Comparison of ENCODE assay signal across 8 mouse cellular contexts in genomic region chr1:24378125-24378821, GRCm38 (mm10).
DNase-seq lines count a peak whose midpoint lies in the region; ATAC-seq and TF ChIP-seq lines count a peak whose summit lies in the region.
"Had no signal": no experiment of that assay in that cellular context is flagged by ENCODE, and none has a peak within 500 bp of the region (broad histone marks: within the 10 kb centered on the region; RNA-seq: fewer than 3 reads in every experiment).

No protein-coding gene starts in this region.

- DNase-seq in testis, postnatal 14 days (ENCODE audit: low spot score), result no peak
- DNase-seq in cerebellum, adult 18-20 months, result peak; percentile 63 to 69
- peak; percentile 81 for DNase-seq in forebrain, postnatal 0 days
- peak; percentile 32 for DNase-seq in layer of hippocampus, adult 9-10 months (ENCODE audit: low spot score)
- peak; percentile 30 for DNase-seq in stomach, postnatal 0 days (ENCODE audit: low spot score)

- no peak for TF ChIP-seq POLR2A in testis, adult 2 months (IDR thresholded peaks at IDR 0.05; ENCODE audit: control insufficient read depth, low read depth, low read length)

- WGBS in forebrain, postnatal 0 days, result 34% methylated on average over 8 of the region's 8 CpGs
- WGBS in stomach, postnatal 0 days, result 14% methylated on average over 8 of the region's 8 CpGs

- ATAC-seq in forebrain, postnatal 0 days, result peak; percentile 78
- ATAC-seq in megakaryocyte progenitor cell, adult 5-6 weeks (replicated peaks; ENCODE audit: poor library complexity), result peak; percentile 67
- ATAC-seq in stomach, postnatal 0 days (ENCODE audit: low FRiP score, low TSS enrichment), result no peak

- TF ChIP-seq CTCF in testis, adult 2 months (IDR thresholded peaks at IDR 0.05; ENCODE audit: control insufficient read depth, insufficient read depth, insufficient replicate concordance, low read depth, low read length), result peak; percentile 28; the same call in 1 of the 2 replicates
- peak; percentile 71 for TF ChIP-seq CTCF in forebrain, postnatal 0 days (IDR thresholded peaks at IDR 0.05; ENCODE audit: low read depth)
- peak; percentile 75 for TF ChIP-seq CTCF in stomach, postnatal 0 days (IDR thresholded peaks at IDR 0.05; ENCODE audit: low read depth)

- no peak overlapping the region for H3K4me3 ChIP-seq in testis, adult 2 months (ENCODE audit: control insufficient read depth, low read depth, low read length)
- H3K4me3 ChIP-seq in forebrain, postnatal 0 days (ENCODE audit: low read depth, low read length), result no peak overlapping the region
- no peak overlapping the region for H3K4me3 ChIP-seq in stomach, postnatal 0 days (ENCODE audit: low read depth, low read length)
- H3K4me3 ChIP-seq: megakaryocyte, embryonic 14.5 days had no signal

- H3K36me3 ChIP-seq in testis, adult 2 months (ENCODE audit: control insufficient read depth, insufficient read depth, low read length), result no peaks in the 10 kb centered on the region
- H3K36me3 ChIP-seq in forebrain, postnatal 0 days (ENCODE audit: insufficient read depth), result no peaks in the 10 kb centered on the region
- no peaks in the 10 kb centered on the region for H3K36me3 ChIP-seq in stomach, postnatal 0 days (ENCODE audit: control insufficient read depth, insufficient read depth, low read length)

- no peak overlapping the region for H3K4me2 ChIP-seq in forebrain, postnatal 0 days (ENCODE audit: low read depth)
- H3K4me2 ChIP-seq in stomach, postnatal 0 days (replicated peaks; ENCODE audit: low read depth), result no peak overlapping the region

- H3K4me1 ChIP-seq in testis, adult 2 months (ENCODE audit: control insufficient read depth, insufficient read depth, low read length), result no peaks in the 10 kb centered on the region
- H3K4me1 ChIP-seq in forebrain, postnatal 0 days (ENCODE audit: insufficient read depth), result 0 out of 2 replicates have a peak, but pooled peaks cover 6% of the 10 kb centered on the region
- H3K4me1 ChIP-seq in stomach, postnatal 0 days (replicated peaks; ENCODE audit: control insufficient read depth, insufficient read depth), result no peaks in the 10 kb centered on the region
- H3K4me1 ChIP-seq: megakaryocyte, embryonic 14.5 days had no signal

- H3K27me3 ChIP-seq in testis, adult 2 months (ENCODE audit: control insufficient read depth, insufficient read depth, low read length), result no peaks in the 10 kb centered on the region
- H3K27me3 ChIP-seq in forebrain, postnatal 0 days (ENCODE audit: insufficient read depth, low read length), result no peaks in the 10 kb centered on the region
- no peaks in the 10 kb centered on the region for H3K27me3 ChIP-seq in stomach, postnatal 0 days (ENCODE audit: control insufficient read depth, insufficient read depth, low read length)
- H3K27me3 ChIP-seq: megakaryocyte, embryonic 14.5 days had no signal

- H3K27ac ChIP-seq in testis, adult 2 months (ENCODE audit: control insufficient read depth, insufficient read depth, low read depth, low read length), result no peak overlapping the region
- H3K27ac ChIP-seq in forebrain, postnatal 0 days (ENCODE audit: low read depth, low read length), result no peak overlapping the region
- no peak overlapping the region for H3K27ac ChIP-seq in stomach, postnatal 0 days (replicated peaks)

- no peak for TF ChIP-seq EP300 in stomach, postnatal 0 days (optimal IDR thresholded peaks at IDR 0.05)

- no peak overlapping the region for H3K9ac ChIP-seq in forebrain, postnatal 0 days
- H3K9ac ChIP-seq in stomach, postnatal 0 days (ENCODE audit: low read length), result no peak overlapping the region

- no peaks in the 10 kb centered on the region for H3K9me3 ChIP-seq in forebrain, postnatal 0 days (ENCODE audit: low read length)
- no peaks in the 10 kb centered on the region for H3K9me3 ChIP-seq in stomach, postnatal 0 days (ENCODE audit: control insufficient read depth, low read length)
